In the genomic region with DNA sequence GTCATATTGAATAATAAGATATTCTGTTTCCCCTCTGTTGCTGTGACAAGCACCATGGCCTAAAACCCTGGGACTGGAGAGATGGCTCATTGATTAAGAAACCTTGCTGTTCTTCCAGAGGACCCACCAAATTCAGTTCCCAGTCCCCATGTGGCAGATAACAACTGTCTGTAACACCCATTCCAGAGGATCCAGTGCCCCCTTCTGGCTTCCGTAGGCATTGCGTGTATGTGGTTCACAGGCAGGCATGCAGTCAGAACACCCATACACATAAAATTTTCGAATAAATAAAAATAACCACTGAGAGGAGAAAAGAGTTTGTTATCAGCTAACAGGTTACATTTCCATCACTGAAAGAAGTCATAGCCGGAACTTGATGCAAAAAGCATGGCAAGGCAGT, we compare ENCODE assay signal across 14 mouse cellular contexts.
DNase-seq lines count a peak whose midpoint lies in the region; ATAC-seq and TF ChIP-seq lines count a peak whose summit lies in the region.
"Had no signal": no experiment of that assay in that cellular context is flagged by ENCODE, and none has a peak within 500 bp of the region (broad histone marks: within the 10 kb centered on the region; RNA-seq: fewer than 3 reads in every experiment).

No protein-coding gene starts in this region.

- TF ChIP-seq RAD21 in CH12.LX (IDR thresholded peaks at IDR 0.05; ENCODE audit: low read depth, low read length): peak; percentile 56

- no peak overlapping the region for H3K4me3 ChIP-seq in kidney, embryonic 14.5 days (ENCODE audit: low read length)
- no peak overlapping the region for H3K4me3 ChIP-seq in CH12.LX (replicated peaks in 1 of 3; ENCODE audit: low read depth in 2 of 3, low read length in 2 of 3, poor library complexity in 1 of 3)
- H3K4me3 ChIP-seq: forebrain, embryonic 12.5 days; megakaryocyte, embryonic 14.5 days; neural tube, embryonic 12.5 days had no signal

- no peaks in the 10 kb centered on the region for H3K9me3 ChIP-seq in kidney, embryonic 14.5 days (ENCODE audit: control insufficient read depth, low read length)
- peaks cover 12% of the 10 kb centered on the region for H3K9me3 ChIP-seq in CH12.LX (replicated peaks; ENCODE audit: low read length)
- H3K9me3 ChIP-seq: forebrain, embryonic 12.5 days had no signal

- H3K4me1 ChIP-seq in kidney, embryonic 14.5 days (ENCODE audit: control insufficient read depth, insufficient read depth, low read length): no peaks in the 10 kb centered on the region
- peaks cover 0 to 40% of the 10 kb centered on the region in 2 experiments; a peak in 3 of 4 replicates for H3K4me1 ChIP-seq in CH12.LX (ENCODE audit: control insufficient read depth in 1 of 2, insufficient read depth in 2 of 2)
- H3K4me1 ChIP-seq: forebrain, embryonic 12.5 days; neural tube, embryonic 12.5 days had no signal

- no peak overlapping the region for H3K27ac ChIP-seq in kidney, embryonic 14.5 days (ENCODE audit: low read depth, low read length)
- no peak overlapping the region for H3K27ac ChIP-seq in CH12.LX (ENCODE audit: insufficient read depth, low read depth)
- H3K27ac ChIP-seq: forebrain, embryonic 12.5 days; hindbrain, embryonic 14.5 days; neural tube, embryonic 12.5 days had no signal

- peak; percentile 31 for DNase-seq in kidney, postnatal 10 days
- DNase-seq in 3T3-L1 (ENCODE audit: low read depth, low spot score) (peak; percentile 44), CH12.LX (ENCODE audit: extremely low read depth) (no peak)
- DNase-seq in c-Kit-negative CD71-positive TER-119-positive erythroid progenitor cells, embryonic 14.5 days (ENCODE audit: low read depth, low spot score): peak; percentile 3
- no peak for DNase-seq in urinary bladder, postnatal 14 days (ENCODE audit: low spot score)
- DNase-seq in neural tube, embryonic 10.5 days (ENCODE audit: extremely low spot score, low spot score): no peak
- DNase-seq in frontal cortex, postnatal 36 days (ENCODE audit: low spot score in 2 of 2): no peak
- DNase-seq: left cerebral cortex, postnatal 4 days; right cerebral cortex, adult 18-20 months had no signal

- H3K36me3 ChIP-seq in kidney, embryonic 14.5 days (ENCODE audit: control insufficient read depth, insufficient read depth, low read length): no peaks in the 10 kb centered on the region; the same call in 1 of the 2 replicates
- peaks cover 3 to 91% of the 10 kb centered on the region in 2 experiments for H3K36me3 ChIP-seq in CH12.LX (replicated peaks in 1 of 2; ENCODE audit: control insufficient read depth in 1 of 2, insufficient read depth in 1 of 2, low read length in 1 of 2)

- no peak for TF ChIP-seq POLR2A in CH12.LX (IDR thresholded peaks at IDR 0.05; ENCODE audit: low read depth, low read length)

- dilution Hi-C loops in CH12.LX (cut with MboI; ENCODE audit: extremely low pct_ligation_motif_present, extremely low pct_unique_long_range_greater_than_20kb, low sequenced_read_pairs): no loop called here

- ATAC-seq in kidney, embryonic 14.5 days (ENCODE audit: low FRiP score, low TSS enrichment): no peak

- H3K4me2 ChIP-seq in kidney, embryonic 14.5 days (replicated peaks; ENCODE audit: low read depth, low read length): no peak overlapping the region
- no peak overlapping the region for H3K4me2 ChIP-seq in CH12.LX (ENCODE audit: insufficient read depth, low read depth, poor library complexity, severe bottlenecking)
- H3K4me2 ChIP-seq: forebrain, embryonic 12.5 days; hindbrain, embryonic 14.5 days; neural tube, embryonic 12.5 days had no signal

- H3K79me2 ChIP-seq in CH12.LX (replicated peaks; ENCODE audit: control insufficient read depth, extremely low read depth, insufficient read depth, poor library complexity, severe bottlenecking): no peaks in the 10 kb centered on the region

- no peak for TF ChIP-seq EP300 in CH12.LX (IDR thresholded peaks at IDR 0.05; ENCODE audit: low read length)

- no peaks in the 10 kb centered on the region for H3K27me3 ChIP-seq in kidney, embryonic 14.5 days (ENCODE audit: control insufficient read depth, insufficient read depth, low read length)
- H3K27me3 ChIP-seq in CH12.LX (replicated peaks): no peaks in the 10 kb centered on the region
- H3K27me3 ChIP-seq: forebrain, embryonic 12.5 days; megakaryocyte, embryonic 14.5 days; neural tube, embryonic 12.5 days had no signal

- 98% methylated on average over 4 of the region's 4 CpGs for WGBS in kidney, embryonic 14.5 days

- in situ Hi-C loops in CH12.LX (cut with MboI; ENCODE audit: low pct_ligation_motif_present, low pct_unique_long_range_greater_than_20kb, low sequenced_read_pairs): no loop called here

- no peak overlapping the region for H3K9ac ChIP-seq in kidney, embryonic 14.5 days (ENCODE audit: low read depth, low read length)
- H3K9ac ChIP-seq in CH12.LX (ENCODE audit: insufficient read depth, low read depth): no peak overlapping the region
- H3K9ac ChIP-seq: forebrain, embryonic 12.5 days; hindbrain, embryonic 14.5 days; neural tube, embryonic 12.5 days had no signal

- TF ChIP-seq CTCF in CH12.LX (conservative IDR thresholded peaks at IDR 0.05 in 1 of 2, IDR thresholded peaks at IDR 0.05 in 1 of 2; ENCODE audit: low read depth in 2 of 2, low read length in 2 of 2): peak; percentile 12 to 58; a peak in 2 of 4 replicates

TF ChIP-seq in CH12.LX, 34 proteins besides CTCF, POLR2A, EP300 and RAD21:
- peak; percentile 54; the same call in 1 of the 2 replicates for TF ChIP-seq SMC3 (IDR thresholded peaks at IDR 0.05; ENCODE audit: low read depth, low read length)
- no peak for TF ChIP-seq ZMIZ1 (IDR thresholded peaks at IDR 0.05; ENCODE audit: low read depth, low read length)

Comparison
In these comparisons a context has a peak if more than half of its experiments do, and no peak if none do; other contexts are left out.
1. DNase-seq: peak in kidney, postnatal 10 days (single experiment), 3T3-L1 (single experiment) and c-Kit-negative CD71-positive TER-119-positive erythroid progenitor cells, embryonic 14.5 days (single experiment); none in CH12.LX (single experiment), urinary bladder, postnatal 14 days (single experiment), neural tube, embryonic 10.5 days (single experiment) and frontal cortex, postnatal 36 days (0 of 2).